Mouse (Mus musculus) midbrain, embryonic 10.5 days (tissue): ENCODE measurements around the gene Hsd3b4. TPM values are rescaled to one million over a fixed set of nuclear protein-coding genes. Genes with fewer than 3 reads are reported as not detected.
"Not testable (repeated sequence)": the region's sequence is repeated elsewhere in the genome, so short reads cannot be mapped to it uniquely, and the experiment has no call there.

Experiments used
- DNase-seq: peaks from one replicate; pipeline ENCODE4 v3.0.0-alpha.2; 2017; ENCODE audit warnings: low spot score
- H3K27ac ChIP-seq: fragments of 300-500 bp; sonication (generic); replicated peaks from 2 replicates; pipeline ENCODE4 v1.5.1; 2016; ENCODE audit warnings: mild to moderate bottlenecking
- H3K27me3 ChIP-seq: fragments of 300-500 bp; sonication (generic); 2 replicates; pipeline ENCODE4 v1.6.1; 2016; ENCODE audit warnings: low read depth, mild to moderate bottlenecking; ENCODE audit not compliant: poor library complexity, severe bottlenecking
- H3K36me3 ChIP-seq: fragments of 300-500 bp; sonication (generic); 2 replicates; pipeline ENCODE4 v1.6.1; 2016; ENCODE audit warnings: mild to moderate bottlenecking, moderate library complexity
- H3K4me1 ChIP-seq: fragments of 300-500 bp; sonication (generic); 2 replicates; pipeline ENCODE4 v1.6.1; 2016
- H3K4me3 ChIP-seq: fragments of 300-500 bp; sonication (generic); 2 replicates; pipeline ENCODE4 v1.5.1; 2016; ENCODE audit warnings: mild to moderate bottlenecking, moderate library complexity
- H3K9me3 ChIP-seq: fragments of 300-500 bp; sonication (generic); replicated peaks from 2 replicates; pipeline ENCODE4 v1.6.1; 2016; ENCODE audit warnings: mild to moderate bottlenecking
- WGBS: fragments of 180-500 bp; shearing (Covaris S2); methylation state at CpG from one replicate; pipeline ENCODE4 v1.1.7; 2016; 5-methylcytosine and 5-hydroxymethylcytosine counted together
- polyA plus RNA-seq: library from polyadenylated mRNA; unstranded; fragments of >200 nt; fragmentation: Nextera tagmentation; extraction: Ambion mirVana; gene quantifications from 2 replicates; pipeline ENCODE4 v1.2.1, GENCODE M21; 2016

The Hsd3b4 gene
- polyA plus RNA-seq, 1 experiment from 2014 or later = not detected

GRCm38 (mm10) chr3:98471057-98471456 is 39.3 kb downstream of the Hsd3b4 start:
- no CpG with 5 or more reads among the region's 1 CpGs for WGBS
- DNase-seq, H3K9me3 ChIP-seq, H3K27me3 ChIP-seq, H3K36me3 ChIP-seq, H3K4me3 ChIP-seq, H3K4me1 ChIP-seq, H3K27ac ChIP-seq: not testable (repeated sequence)

DNA sequence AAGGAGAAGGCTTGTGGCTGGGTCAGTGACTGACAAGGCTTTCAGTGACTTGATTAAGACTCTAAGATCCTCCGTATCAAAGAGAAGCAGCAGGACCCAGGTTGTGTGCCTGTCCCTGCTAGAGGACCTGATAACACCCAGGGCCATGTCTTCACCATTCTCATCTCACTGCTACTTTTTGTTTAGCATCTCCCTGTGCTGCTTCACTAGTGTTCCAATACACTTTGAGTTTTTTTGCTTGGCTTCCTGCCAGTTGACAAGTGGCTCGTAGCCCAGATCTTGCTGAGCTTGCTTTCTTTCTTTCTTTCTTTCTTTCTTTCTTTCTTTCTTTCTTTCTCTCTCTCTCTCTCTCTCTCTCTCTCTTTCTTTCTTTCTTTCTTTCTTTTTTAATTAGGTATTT is 41.0 kb downstream of the Hsd3b4 start:
- not testable (repeated sequence) for H3K4me3 ChIP-seq, H3K36me3 ChIP-seq, H3K27ac ChIP-seq, H3K9me3 ChIP-seq, H3K27me3 ChIP-seq, DNase-seq, H3K4me1 ChIP-seq
- WGBS = 100% methylated on average over 1 of the region's 2 CpGs

- not testable (repeated sequence) for H3K27ac ChIP-seq, DNase-seq, H3K36me3 ChIP-seq, H3K27me3 ChIP-seq, H3K4me3 ChIP-seq, H3K9me3 ChIP-seq, H3K4me1 ChIP-seq
- 90% methylated on average over 1 of the region's 1 CpGs for WGBS
These were observed 53.3 kb downstream of the Hsd3b4 start, which contains the start of gene Gm4450 for GRCm38 (mm10) chr3:98457026-98457425. Gene Gm4450 (minus strand): TSS chr3:98457126.

- not testable (repeated sequence) for H3K4me3 ChIP-seq, H3K4me1 ChIP-seq, H3K27ac ChIP-seq, DNase-seq, H3K36me3 ChIP-seq, H3K9me3 ChIP-seq, H3K27me3 ChIP-seq
- WGBS = 71% methylated on average over 5 of the region's 5 CpGs
These were observed 56.5 kb downstream of the Hsd3b4 start for GRCm38 (mm10) chr3:98453786-98454185.

Other genes with a start within 250 kb of the Hsd3b4 start
- gene Hmgcs2, start 230.1 kb downstream of the Hsd3b4 start, polyA plus RNA-seq = 1.7 and 3.8 TPM in 2 replicates
- gene Phgdh, start 170.5 kb downstream of the Hsd3b4 start, polyA plus RNA-seq = 386 and 388 TPM in 2 replicates
- gene Zfp697, start 128.1 kb downstream of the Hsd3b4 start, polyA plus RNA-seq = 6.8 and 8.3 TPM in 2 replicates
- gene Gm4450, start 53.4 kb downstream of the Hsd3b4 start, polyA plus RNA-seq = not detected in 2 replicates
- not detected in 2 replicates for gene Gm10681, start 78.3 kb upstream of the Hsd3b4 start, polyA plus RNA-seq
- not detected in 2 replicates for gene Hsd3b5, start 119.7 kb upstream of the Hsd3b4 start, polyA plus RNA-seq
- gene Hsd3b2, start 214.0 kb upstream of the Hsd3b4 start, polyA plus RNA-seq = not detected in 2 replicates